Mouse (Mus musculus): ENCODE results near the gene Gstcd. TPM values are rescaled to one million over a fixed set of nuclear protein-coding genes. Genes with fewer than 3 reads are reported as not detected.

Gstcd gene
- polyA plus RNA-seq, 1 experiment from 2014 or later: 8.6 TPM

Other genes with a start within 250 kb of the Gstcd start
- gene Npnt, start 141.7 kb downstream of the Gstcd start, polyA plus RNA-seq (2015; fragmentation: Nextera tagmentation; extraction: Ambion mirVana): 122 and 126 TPM in 2 replicates
- gene Ints12, start 193 bp downstream of the Gstcd start, polyA plus RNA-seq (2015; fragmentation: Nextera tagmentation; extraction: Ambion mirVana): 22.0 and 24.1 TPM in 2 replicates
- 5.0 and 6.6 TPM in 2 replicates for gene Arhgef38, start 142.9 kb upstream of the Gstcd start, polyA plus RNA-seq (2015; fragmentation: Nextera tagmentation; extraction: Ambion mirVana)
- gene Ppa2, start 218.1 kb upstream of the Gstcd start, polyA plus RNA-seq (2015; fragmentation: Nextera tagmentation; extraction: Ambion mirVana): 99.8 and 106 TPM in 2 replicates

Measured in kidney, embryonic 15.5 days (tissue).